Mouse (Mus musculus): ENCODE results near the gene Smarca2.
"Not testable (repeated sequence)": the region's sequence is repeated elsewhere in the genome, so short reads cannot be mapped to it uniquely, and the experiment has no call there.

The Smarca2 gene

DNA sequence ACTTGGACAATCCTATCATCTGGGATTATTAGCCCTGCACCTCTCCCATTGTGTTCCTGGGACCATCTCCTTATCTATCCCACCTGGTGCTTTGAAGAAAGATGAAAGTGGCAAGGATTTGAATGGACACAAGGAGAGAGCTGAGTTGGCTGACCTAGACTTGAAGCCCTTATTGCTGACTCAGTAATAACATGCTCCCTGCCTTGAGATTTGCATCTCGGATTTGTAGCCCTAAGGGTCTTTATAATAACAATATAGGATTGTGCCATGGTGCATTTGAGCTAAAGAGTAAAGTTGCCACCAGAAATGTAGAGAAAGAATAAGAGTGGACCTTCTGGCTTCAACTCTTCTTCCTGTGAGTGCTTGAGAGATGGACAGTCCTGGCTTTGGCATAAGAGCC is 11.4 kb downstream of the Smarca2 start:
- no peak for DNase-seq (ENCODE audit: extremely low read depth, low read depth, low spot score)

DNA sequence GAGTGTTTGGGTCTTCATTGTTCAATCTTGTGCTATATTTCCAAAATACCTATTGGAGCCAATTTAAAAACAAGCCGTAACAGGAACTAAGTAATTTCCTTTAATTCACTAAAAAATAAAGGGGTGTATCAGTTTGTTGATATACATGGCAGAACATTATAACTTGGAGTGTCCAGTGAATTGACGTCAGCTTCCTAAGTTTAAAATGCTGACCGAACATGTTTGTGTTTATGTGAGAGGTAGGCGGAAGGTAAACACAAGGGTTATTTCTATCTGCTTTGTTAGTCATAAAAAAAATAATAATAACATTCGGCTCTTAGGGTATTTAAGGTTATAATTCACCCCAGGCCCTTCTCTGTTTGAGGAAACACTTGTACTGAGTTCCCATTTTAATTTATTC is 12.4 kb downstream of the Smarca2 start:
- DNase-seq (ENCODE audit: extremely low read depth, low read depth, low spot score): no peak

DNA sequence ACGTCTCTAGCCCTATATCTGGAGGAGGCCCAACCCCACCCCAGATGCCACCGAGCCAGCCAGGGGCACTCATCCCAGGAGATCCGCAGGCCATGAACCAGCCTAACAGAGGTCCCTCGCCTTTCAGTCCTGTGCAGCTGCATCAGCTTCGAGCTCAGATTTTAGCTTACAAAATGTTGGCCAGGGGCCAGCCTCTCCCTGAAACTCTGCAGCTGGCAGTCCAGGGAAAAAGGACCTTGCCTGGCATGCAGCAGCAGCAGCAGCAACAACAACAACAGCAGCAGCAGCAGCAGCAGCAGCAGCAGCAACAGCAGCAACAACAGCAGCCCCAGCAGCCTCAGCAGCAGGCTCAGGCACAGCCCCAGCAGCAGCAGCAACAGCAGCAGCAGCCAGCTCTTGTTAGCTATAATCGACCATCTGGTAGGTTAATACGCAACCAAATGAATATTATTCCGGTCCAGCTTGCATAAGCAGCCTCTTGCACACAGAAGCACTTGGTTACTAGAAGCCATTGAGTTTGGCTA is 25.9 kb downstream of the Smarca2 start:
- no peak for DNase-seq (ENCODE audit: extremely low read depth, low read depth, low spot score)

DNA sequence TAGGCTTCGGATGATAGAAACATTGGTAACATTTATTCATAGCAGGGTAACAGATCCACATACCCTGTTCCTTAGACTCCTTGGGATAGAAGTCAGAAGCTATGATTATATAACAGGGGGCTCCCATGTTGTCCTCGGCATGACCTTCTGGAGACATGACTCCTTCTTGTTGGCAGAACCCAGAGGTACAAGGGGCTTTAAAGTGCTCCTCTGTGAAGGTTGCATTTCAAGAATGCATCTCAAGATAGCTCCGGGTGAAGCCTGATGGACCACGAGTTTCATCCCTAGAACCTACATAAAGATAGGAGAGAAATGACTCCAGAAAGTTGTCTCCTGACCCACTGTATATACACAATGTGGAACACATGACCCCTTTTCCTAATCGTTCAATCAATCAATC is 27.4 kb downstream of the Smarca2 start:
- DNase-seq (ENCODE audit: extremely low read depth, low read depth, low spot score): no peak

DNA sequence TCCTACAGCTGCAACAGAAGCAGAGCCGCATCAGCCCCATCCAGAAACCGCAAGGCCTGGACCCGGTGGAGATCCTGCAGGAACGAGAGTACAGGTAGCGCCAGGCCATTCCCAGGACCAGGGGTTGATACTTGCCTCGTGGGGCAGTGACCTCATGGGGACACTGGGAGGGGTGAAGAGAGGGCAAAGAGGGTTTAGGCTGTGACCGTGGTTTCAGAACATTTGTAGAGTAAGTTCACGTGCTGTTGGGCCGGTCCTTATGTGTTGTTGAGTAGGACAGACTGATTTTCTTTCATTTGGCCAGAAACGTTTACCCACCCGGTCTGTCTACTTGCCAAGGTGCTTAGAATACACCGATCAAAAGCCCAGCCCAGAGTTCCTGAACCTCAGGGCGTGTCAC is 35.7 kb downstream of the Smarca2 start:
- no peak for DNase-seq (ENCODE audit: extremely low read depth, low read depth, low spot score)

DNA sequence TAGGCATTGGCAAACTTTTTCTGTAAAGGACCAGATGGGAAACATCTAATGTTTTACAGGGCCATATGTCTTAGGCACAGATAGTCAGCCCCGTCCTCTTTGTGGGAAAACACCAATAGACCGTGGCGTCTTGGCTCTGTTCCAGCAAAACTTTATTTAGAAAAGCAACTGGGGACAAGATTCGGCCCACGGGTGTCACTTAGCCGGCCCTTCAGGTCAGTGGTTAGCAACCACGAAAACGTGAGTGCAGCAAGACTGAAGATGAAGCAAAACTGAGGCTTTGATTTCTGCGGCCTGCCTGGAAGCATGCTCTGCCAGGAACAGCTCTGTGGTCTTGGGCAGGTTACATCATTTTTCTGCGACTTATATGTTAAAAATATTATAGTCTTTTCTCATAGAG is 36.4 kb downstream of the Smarca2 start:
- DNase-seq (ENCODE audit: extremely low read depth, low read depth, low spot score): no peak

DNA sequence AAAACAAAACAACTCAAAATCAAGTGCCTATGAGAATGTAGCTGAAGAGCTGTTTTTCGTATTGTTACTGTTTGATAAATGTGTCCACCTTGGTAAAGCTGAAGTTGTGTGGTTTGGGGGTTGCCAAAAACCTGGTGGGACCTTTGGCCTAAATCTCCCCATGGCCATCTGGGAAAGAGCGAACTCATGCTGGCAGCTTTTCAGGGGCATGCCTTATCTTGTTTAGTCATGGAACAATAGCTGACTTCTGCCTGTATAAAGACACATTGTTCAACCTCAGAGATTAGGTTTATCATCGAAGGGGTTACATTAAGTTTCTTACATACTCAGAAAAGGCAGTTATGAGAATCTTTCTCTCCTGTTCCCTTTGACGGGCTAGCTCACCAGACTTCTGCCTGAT is 38.2 kb downstream of the Smarca2 start:
- no peak for DNase-seq (ENCODE audit: extremely low read depth, low read depth, low spot score)

DNA sequence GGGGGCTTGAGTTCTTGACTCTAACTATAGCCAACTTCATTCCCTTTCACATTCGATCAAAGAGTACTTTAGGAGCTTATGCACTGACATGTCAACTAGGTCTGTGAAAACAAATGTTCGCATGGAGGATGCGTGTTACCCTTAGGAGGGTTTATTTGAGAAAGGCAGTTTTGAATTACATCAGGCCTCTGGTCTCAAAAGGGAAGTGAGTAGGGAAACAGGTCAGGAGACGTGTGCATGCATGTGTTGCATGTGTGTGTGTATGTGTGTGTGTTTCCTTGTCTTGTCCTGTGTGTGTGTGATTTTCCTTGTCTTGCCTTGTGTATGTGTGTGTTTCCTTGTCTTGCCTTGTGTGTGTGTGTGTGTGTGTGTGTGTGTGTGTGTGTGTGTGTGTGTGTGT is 39.1 kb downstream of the Smarca2 start:
- no peak for DNase-seq (ENCODE audit: extremely low read depth, low read depth, low spot score)

DNA sequence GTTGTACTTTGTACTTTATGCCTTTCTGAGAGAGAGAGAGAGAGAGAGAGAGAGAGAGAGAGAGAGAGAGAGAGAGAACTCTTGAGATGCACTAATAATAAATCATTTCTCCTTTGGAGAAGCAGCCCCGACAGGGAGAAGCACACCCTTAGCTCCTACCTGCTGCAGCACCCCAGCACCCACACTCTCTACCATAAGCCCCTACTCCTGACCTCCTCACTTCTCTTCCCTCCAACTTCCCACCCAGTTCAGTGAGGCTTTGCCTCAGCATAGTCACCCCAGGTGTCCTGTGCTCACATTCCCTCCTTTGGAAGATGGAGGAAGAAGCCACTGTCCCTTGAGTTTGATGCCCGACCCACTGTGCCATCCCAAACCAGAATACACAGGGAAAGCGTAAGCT is 40.2 kb downstream of the Smarca2 start:
- DNase-seq (ENCODE audit: extremely low read depth, low read depth, low spot score): no peak

DNA sequence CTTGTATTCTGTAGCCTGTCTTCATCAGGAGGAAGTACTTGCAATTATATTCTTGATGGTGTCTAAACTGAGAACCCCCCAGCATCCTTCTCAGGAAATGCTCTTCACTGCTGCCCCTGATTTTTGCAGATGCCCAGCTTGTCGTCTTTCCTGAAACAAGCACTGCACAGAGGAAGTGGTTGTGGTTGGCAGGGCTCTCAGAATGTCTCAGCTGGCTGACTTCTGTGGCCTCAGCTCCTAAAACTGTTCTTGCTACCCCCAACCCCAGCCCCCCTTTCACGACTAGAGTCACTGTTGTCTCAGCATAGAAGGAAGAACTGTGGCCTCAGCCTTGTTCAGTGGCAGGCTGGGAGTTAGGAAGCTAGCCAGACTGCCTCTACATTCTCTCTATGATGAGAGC is 41.3 kb downstream of the Smarca2 start:
- no peak for DNase-seq (ENCODE audit: extremely low read depth, low read depth, low spot score)

DNA sequence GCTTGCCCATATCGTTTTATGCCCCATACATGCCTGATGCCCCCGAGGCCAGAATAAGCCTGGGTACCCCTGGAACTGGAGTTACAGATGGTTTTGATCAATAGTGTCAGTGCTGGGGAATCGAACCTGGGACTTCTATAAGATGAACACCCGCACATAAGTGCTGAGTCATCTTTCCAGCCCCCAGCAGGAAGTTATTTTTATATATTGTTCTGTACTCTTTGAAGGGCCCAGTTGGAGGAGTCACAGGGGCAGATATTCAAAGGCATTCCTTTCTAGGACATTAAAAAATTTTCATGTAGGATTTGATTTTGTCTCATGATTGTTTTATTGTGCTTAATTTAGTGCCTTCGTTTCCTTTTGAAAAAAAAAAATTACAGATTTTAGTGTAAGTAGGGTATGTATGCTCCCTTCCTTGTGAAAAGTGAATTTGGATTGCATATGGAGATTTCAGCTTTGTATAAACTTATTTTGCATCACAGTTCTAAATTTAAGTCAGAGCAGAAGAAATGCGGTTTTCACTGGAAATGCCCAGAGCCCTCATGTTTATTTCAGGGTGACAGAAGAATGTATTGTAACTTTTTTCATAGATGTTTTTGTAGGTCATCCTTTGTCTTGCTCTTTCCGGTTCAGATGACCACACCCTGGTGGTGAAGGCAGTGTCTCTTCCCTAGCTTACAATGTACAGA is 45.9 kb downstream of the Smarca2 start:
- no peak for DNase-seq (ENCODE audit: extremely low read depth, low read depth, low spot score)

DNA sequence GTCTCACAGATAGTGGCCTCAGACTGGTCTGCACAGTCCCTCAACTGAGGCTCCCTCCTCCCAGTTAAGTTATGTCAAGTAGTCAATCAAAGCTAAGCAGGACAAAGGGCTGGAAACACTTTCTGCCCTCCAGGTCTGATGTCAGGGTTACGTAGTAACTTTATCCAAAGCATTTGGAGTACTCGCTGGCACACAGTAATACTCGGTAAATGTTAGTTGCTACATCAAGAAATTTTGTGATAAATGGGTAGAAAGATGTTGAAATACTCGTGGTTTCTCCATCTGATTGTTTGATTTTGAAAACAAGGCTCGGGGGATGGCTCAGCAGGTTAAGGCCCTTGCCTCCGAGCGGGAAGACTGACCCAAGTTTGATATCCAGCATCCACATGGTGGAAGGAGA is 53.5 kb downstream of the Smarca2 start:
- peak; percentile 92 for DNase-seq (ENCODE audit: extremely low read depth, low read depth, low spot score)

DNA sequence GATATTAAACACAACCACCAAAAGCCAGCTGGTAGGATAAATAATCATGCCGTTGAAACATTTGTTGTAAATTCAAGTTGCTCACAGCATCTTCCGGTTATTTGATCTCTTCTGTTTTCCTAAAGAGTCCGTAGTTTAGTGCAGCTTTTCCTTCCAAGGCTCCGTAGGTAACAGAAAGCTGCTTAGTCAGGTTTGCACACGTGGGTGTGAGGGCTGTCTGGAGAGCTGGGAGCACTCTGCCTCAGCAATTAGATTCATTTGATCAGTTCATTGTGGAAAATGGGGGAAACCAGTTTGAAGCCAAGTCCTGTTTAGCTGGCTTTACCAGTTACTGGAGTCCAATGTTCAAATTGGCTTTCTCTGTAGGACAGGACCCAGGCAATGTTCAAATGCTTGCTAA is 55.1 kb downstream of the Smarca2 start:
- DNase-seq (ENCODE audit: extremely low read depth, low read depth, low spot score): no peak

DNA sequence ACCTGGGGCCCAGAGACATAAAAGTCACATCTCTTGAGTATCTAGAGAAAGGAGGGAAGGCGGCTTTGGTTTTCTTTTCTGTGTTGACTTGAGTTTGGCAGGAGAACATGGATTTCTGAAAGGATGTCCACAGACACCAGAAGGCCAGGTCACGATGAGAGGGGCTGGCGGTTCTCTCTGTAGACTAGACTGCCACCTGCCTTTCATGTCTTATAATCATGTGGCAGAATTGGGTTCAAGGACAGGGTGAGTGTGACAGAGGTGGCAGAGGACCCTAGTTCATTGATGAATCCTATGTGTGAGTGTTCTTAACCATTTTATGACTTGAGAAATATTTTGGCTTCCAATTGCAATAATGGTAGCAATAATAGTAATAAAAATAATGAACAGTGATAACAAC is 56.3 kb downstream of the Smarca2 start:
- no peak for DNase-seq (ENCODE audit: extremely low read depth, low read depth, low spot score)

DNA sequence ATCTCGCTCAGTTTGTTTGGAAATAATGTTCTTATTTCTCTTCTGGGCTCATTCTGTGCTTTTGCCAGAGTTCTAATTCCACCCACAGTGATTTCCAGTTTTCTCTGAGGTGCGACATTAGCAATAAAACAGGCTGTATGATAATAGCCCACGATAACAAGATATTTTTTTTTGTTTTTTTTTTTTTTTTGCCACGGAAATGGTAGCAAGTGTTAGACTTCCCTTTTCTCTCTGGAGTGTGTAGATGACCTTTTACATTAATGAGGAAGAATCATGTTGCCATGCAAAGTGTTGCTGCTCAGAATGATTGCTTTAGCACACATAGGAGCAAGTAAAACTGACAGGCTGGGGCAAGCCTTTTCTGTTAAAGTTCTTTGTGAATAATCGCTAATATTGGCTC is 61.5 kb downstream of the Smarca2 start:
- no peak for DNase-seq (ENCODE audit: extremely low read depth, low read depth, low spot score)

DNA sequence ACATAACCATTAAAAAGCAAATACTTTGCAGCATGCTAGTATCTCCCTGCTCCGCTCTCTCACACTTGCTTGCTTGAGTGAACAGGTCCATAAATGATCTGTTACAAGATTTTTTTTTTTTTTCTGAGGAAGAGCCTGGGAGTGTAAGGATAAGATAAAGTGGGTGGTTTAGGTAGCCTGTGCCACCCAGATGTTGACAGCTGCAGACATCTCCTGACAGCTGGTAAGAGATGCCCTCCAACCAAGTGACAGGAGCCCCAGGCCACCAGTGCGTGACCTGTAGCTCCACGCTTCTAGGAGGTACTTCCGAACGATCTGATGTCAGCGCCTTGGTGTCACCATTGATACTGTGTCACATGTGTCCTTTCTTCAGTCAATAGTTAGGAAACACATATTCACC is 65.2 kb downstream of the Smarca2 start:
- DNase-seq (ENCODE audit: extremely low read depth, low read depth, low spot score): no peak

DNA sequence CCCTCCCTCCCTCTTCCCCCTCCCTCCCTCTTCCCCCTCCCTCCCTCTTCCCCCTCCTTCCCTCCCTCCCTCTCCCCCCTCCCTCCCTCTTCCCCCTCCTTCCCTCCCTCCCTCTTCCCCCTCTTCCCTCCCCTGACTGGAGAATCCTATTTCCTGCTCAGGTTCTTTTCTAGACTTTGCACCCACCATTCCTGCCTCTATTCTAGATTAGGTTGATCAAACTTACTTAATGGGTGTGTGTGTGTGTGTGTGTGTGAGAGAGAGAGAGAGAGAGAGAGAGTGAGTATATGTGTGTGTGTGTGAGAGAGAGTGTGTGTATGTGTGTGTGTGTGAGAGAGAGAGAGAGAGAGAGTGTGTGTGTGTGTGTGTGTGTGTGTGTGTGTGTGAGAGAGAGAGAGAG is 66.6 kb downstream of the Smarca2 start:
- not testable (repeated sequence) for DNase-seq (ENCODE audit: extremely low read depth, low read depth, low spot score)

DNA sequence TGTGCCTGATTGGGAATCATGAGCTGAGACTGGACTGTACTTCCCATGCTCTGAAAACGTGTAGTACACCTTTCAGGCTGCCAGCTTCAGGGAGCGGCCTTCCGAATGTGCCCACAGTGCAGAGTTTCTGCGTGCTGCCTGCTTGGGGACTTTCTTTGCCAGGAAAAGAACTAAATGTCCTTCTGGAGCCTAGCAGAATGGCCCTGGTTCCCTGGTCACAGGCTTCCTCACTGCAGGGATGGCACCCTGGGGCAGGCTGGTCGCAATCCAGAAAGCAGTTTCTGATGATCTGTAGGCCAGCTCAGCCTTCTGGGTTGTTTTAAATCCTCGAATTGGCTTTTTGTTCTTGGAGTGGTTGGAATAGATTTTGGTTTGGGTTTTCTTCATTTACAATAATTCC is 71.1 kb downstream of the Smarca2 start:
- no peak for DNase-seq (ENCODE audit: extremely low read depth, low read depth, low spot score)

DNA sequence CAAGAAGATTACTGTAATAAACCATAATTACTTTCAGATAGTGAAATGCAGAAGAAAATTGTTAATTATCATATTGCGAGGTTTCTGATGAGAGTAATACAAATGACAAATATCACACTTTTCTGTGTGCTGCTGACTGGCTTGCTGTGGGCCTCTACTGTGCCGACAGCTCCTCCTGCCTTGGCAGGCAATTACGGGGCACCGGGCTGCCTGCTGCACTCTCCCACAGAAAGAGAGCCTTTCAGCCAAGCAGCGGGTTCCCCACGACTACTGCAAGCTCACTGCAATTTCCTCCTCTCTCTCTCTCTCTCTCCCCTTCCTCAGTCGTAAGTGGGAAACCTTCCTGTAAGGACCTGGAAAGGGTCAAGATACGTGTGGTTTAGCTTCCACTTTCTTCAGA is 73.7 kb downstream of the Smarca2 start:
- DNase-seq (ENCODE audit: extremely low read depth, low read depth, low spot score): no peak

DNA sequence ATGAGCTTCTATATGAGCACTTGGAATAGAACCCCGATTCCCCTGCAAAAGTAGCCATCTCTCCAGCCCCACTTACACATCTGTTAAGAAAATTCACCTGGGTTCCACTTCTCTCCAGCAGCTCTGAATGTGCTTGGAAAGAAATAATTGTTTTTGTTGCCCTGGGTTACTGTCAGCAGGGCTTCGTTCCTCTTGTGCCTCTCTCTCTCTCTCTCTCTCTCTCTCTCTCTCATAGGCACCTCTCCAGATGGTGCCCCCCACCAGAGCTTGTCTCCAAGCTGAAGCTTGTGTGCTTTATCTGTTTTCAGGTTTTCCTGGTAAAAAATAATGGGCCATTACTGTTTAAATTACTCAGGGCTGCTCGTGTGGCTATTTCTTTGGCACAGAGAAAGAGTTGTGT is 74.8 kb downstream of the Smarca2 start:
- DNase-seq (ENCODE audit: extremely low read depth, low read depth, low spot score): no peak

DNA sequence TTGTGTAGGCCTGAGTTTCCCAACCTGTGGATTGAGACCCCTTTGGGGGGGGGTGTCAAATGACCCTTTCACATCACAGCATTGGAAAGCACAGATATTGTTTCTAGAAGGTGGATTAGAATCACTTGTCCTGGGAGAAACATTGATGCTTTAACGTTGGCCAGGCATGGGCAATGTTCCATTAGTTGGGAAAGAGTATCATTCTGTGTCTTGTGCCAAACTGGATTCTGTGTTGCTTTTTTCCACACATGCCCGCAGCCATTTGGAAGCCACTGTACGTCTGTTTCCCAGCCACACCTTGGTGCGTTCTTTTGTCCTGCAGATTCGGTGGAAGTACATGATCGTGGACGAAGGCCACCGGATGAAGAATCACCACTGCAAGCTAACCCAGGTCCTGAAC is 76.7 kb downstream of the Smarca2 start:
- DNase-seq (ENCODE audit: extremely low read depth, low read depth, low spot score): peak; percentile 51

DNA sequence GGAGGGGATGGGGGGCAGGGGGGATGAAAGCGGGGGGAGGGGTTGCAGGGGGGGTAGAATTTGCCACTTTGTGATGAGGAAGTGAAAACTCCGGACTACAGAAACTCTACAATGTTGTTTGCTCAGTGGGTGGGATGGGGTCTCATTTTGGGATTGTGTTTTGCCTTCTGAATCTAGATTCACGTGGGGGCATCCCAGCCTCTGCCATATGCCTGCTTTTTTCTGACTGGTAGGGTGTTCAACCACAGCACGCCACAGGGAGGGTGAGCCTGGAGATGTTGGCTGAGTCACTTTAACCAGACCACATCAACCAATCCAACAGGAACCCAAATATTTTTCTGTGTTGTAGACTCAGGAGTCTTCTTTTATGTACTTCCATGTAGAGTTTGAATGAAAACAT is 77.3 kb downstream of the Smarca2 start:
- no peak for DNase-seq (ENCODE audit: extremely low read depth, low read depth, low spot score)

DNA sequence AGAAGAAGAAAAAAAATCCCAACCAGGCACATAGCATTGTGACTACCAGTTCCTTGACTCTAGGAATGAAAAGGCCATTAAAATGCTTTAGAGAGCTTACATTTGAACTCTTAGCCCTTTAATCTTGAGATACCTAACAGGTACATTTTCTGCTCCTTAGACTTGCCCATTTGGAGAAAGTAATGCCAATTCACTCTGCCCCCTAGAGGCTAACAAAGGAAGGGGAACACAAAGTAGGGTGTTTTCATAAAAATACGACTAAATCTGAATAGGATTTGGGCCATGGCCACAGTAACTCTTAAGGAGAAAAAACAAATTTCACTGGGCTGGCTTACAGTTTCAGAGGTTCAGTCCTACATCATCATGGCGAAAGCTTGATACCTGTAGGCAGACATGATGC is 77.9 kb downstream of the Smarca2 start:
- no peak for DNase-seq (ENCODE audit: extremely low read depth, low read depth, low spot score)

Data from fat pad, adult 2 months (tissue).